Comparison of ENCODE assay signal across 8 mouse cellular contexts in genomic region chr12:76402991-76403885, GRCm38 (mm10). TPM values are rescaled to one million over a fixed set of nuclear protein-coding genes. Genes with fewer than 3 reads are reported as not detected.
DNase-seq lines count a peak whose midpoint lies in the region; ATAC-seq and TF ChIP-seq lines count a peak whose summit lies in the region.

No protein-coding gene starts in this region.

- peaks cover 3% of the 10 kb centered on the region; the same call in 1 of the 2 replicates for H3K4me1 ChIP-seq in cerebellum, adult 2 months (ENCODE audit: control insufficient read depth, insufficient read depth, low read length)
- peaks cover 11% of the 10 kb centered on the region for H3K4me1 ChIP-seq in bone marrow macrophage, adult 2 months (ENCODE audit: control insufficient read depth, insufficient read depth, low read length)
- peaks cover 16% of the 10 kb centered on the region for H3K4me1 ChIP-seq in heart, postnatal 0 days (ENCODE audit: control insufficient read depth, insufficient read depth)
- H3K4me1 ChIP-seq in liver, embryonic 11.5 days (replicated peaks; ENCODE audit: control insufficient read depth, insufficient read depth, low read length): peaks cover 15% of the 10 kb centered on the region
- peaks cover 16% of the 10 kb centered on the region for H3K4me1 ChIP-seq in small intestine, adult 2 months (ENCODE audit: control insufficient read depth, insufficient read depth, insufficient read length, low read length)

- H3K4me2 ChIP-seq in heart, postnatal 0 days (ENCODE audit: low read depth, low read length): peak overlapping the region; percentile 76
- H3K4me2 ChIP-seq in liver, embryonic 11.5 days: peak overlapping the region; percentile 94

- no peak; the same call in 1 of the 2 replicates for TF ChIP-seq POLR2A in cerebellum, adult 2 months (IDR thresholded peaks at IDR 0.05; ENCODE audit: borderline replicate concordance, insufficient read depth, low read length)
- TF ChIP-seq POLR2A in bone marrow macrophage, adult 2 months (IDR thresholded peaks at IDR 0.05; ENCODE audit: borderline replicate concordance, low read depth, low read length): no peak
- no peak for TF ChIP-seq POLR2A in small intestine, adult 2 months (IDR thresholded peaks at IDR 0.05; ENCODE audit: low read depth, low read length)

- H3K4me3 ChIP-seq in cerebellum, adult 2 months (replicated peaks; ENCODE audit: insufficient read depth, low read depth, low read length): peak overlapping the region; percentile 85
- H3K4me3 ChIP-seq in bone marrow macrophage, adult 2 months (ENCODE audit: insufficient read depth, low read length): peak overlapping the region; percentile 81
- H3K4me3 ChIP-seq in heart, postnatal 0 days (ENCODE audit: low read depth, low read length): peak overlapping the region; percentile 76
- H3K4me3 ChIP-seq in liver, embryonic 11.5 days (ENCODE audit: low read depth, low read length): peak overlapping the region; percentile 62
- H3K4me3 ChIP-seq in small intestine, adult 2 months (ENCODE audit: low read depth, low read length): peak overlapping the region; percentile 90

- peak in 1 of 2 experiments; percentile 16 for DNase-seq in cerebellum, adult 2 months
- DNase-seq in cerebellum, adult 11 months: no peak
- peak; percentile 92 for DNase-seq in 3134 (ENCODE audit: extremely low read depth, insufficient read length, low spot score)
- DNase-seq in heart, postnatal 0 days (ENCODE audit: low spot score): peak; percentile 87
- peak; percentile 45 for DNase-seq in liver, embryonic 11.5 days (ENCODE audit: low spot score)
- no peak for DNase-seq in urinary bladder, adult 2 months (ENCODE audit: low spot score)

- peak overlapping the region; percentile 93 for H3K27ac ChIP-seq in cerebellum, adult 2 months (ENCODE audit: insufficient read depth, low read length)
- peak overlapping the region; percentile 83 for H3K27ac ChIP-seq in bone marrow macrophage, adult 2 months (ENCODE audit: insufficient read depth, low read depth, low read length)
- peak overlapping the region; percentile 96 for H3K27ac ChIP-seq in heart, postnatal 0 days (ENCODE audit: low read depth)
- peak overlapping the region; percentile 67 for H3K27ac ChIP-seq in liver, embryonic 11.5 days (ENCODE audit: low read depth, low read length)
- H3K27ac ChIP-seq in small intestine, adult 2 months (ENCODE audit: insufficient read depth, low read depth, low read length): peak overlapping the region; percentile 80

- TF ChIP-seq EP300 in heart, postnatal 0 days (IDR thresholded peaks at IDR 0.05; ENCODE audit: low read depth): no peak; the same call in 1 of the 2 replicates

- 4% methylated on average over 54 of the region's 54 CpGs for WGBS in cerebellum, adult 2 months
- WGBS in heart, postnatal 0 days: 2% methylated on average over 52 of the region's 54 CpGs
- 2% methylated on average over 50 of the region's 54 CpGs for WGBS in liver, embryonic 11.5 days
- WGBS in small intestine, adult 2 months: 4% methylated on average over 54 of the region's 54 CpGs

- no peak for TF ChIP-seq CTCF in cerebellum, adult 2 months (IDR thresholded peaks at IDR 0.05; ENCODE audit: borderline replicate concordance, insufficient read depth, low read depth, low read length)
- TF ChIP-seq CTCF in bone marrow macrophage, adult 2 months (IDR thresholded peaks at IDR 0.05; ENCODE audit: low read depth, low read length): no peak
- TF ChIP-seq CTCF in heart, postnatal 0 days (IDR thresholded peaks at IDR 0.05; ENCODE audit: low read depth): no peak
- no peak for TF ChIP-seq CTCF in small intestine, adult 2 months (IDR thresholded peaks at IDR 0.05; ENCODE audit: extremely low read depth, insufficient read length, insufficient replicate concordance, low read depth, low read length)

- peak overlapping the region; percentile 72 for H3K9ac ChIP-seq in heart, postnatal 0 days (replicated peaks; ENCODE audit: low read depth, low read length)
- peak overlapping the region; percentile 67 for H3K9ac ChIP-seq in liver, embryonic 11.5 days (ENCODE audit: low read depth, low read length)

- H3K36me3 ChIP-seq in heart, postnatal 0 days (replicated peaks; ENCODE audit: control insufficient read depth, insufficient read depth, low read length): no peaks in the 10 kb centered on the region
- H3K36me3 ChIP-seq in liver, embryonic 11.5 days (ENCODE audit: control insufficient read depth, insufficient read depth, low read length): no peaks in the 10 kb centered on the region
- H3K36me3 ChIP-seq in small intestine, adult 2 months (ENCODE audit: control insufficient read depth, insufficient read depth, low read length): no peaks in the 10 kb centered on the region

- H3K9me3 ChIP-seq in heart, postnatal 0 days (replicated peaks; ENCODE audit: control insufficient read depth, low read length): no peaks in the 10 kb centered on the region
- H3K9me3 ChIP-seq in liver, embryonic 11.5 days (ENCODE audit: control insufficient read depth, low read length): no peaks in the 10 kb centered on the region

- peak; percentile 80 for ATAC-seq in heart, postnatal 0 days (ENCODE audit: insufficient read depth, low read depth)
- peak; percentile 88 for ATAC-seq in liver, embryonic 11.5 days (replicated peaks; ENCODE audit: low FRiP score)

- no peaks in the 10 kb centered on the region for H3K27me3 ChIP-seq in cerebellum, adult 2 months (ENCODE audit: control insufficient read depth, insufficient read depth, low read length)
- H3K27me3 ChIP-seq in heart, postnatal 0 days (ENCODE audit: control insufficient read depth, insufficient read depth, low read length): peaks cover 17% of the 10 kb centered on the region; the same call in 1 of the 2 replicates
- H3K27me3 ChIP-seq in liver, embryonic 11.5 days (replicated peaks; ENCODE audit: control insufficient read depth, insufficient read depth, low read length): peaks cover 33% of the 10 kb centered on the region
- peaks cover 20% of the 10 kb centered on the region for H3K27me3 ChIP-seq in small intestine, adult 2 months (ENCODE audit: control insufficient read depth, insufficient read depth, low read length)

RNA-seq across cellular contexts. Expression of gene Hspa2, which starts 0.7 kb away (rescaled TPM):
- polyA plus RNA-seq in cerebellum, adult 2 months (2012; rRNA removed): 20.0 and 20.6 TPM in 2 replicates
- polyA plus RNA-seq in bone marrow macrophage, adult 2 months (2012; ENCODE audit: insufficient read depth, insufficient read length, missing spikeins): 5.8 and 8.0 TPM in 2 replicates
- total RNA-seq in heart, postnatal 0 days (2014; rRNA removed; ENCODE audit: low replicate concordance): 8.7 and 13.2 TPM in 2 replicates
- 13.7 and 15.0 TPM in 2 replicates for polyA plus RNA-seq in heart, postnatal 0 days (2015; fragmentation: Nextera tagmentation; extraction: Ambion mirVana)
- 4.2 and 5.4 TPM in 2 replicates for polyA plus RNA-seq in liver, embryonic 11.5 days (2014; fragmentation: Nextera tagmentation; extraction: Ambion mirVana)
- 3.7 and 8.9 TPM in 2 replicates for polyA plus RNA-seq in small intestine, adult 2 months (2012; rRNA removed)
- 52.9 and 65.7 TPM in 2 replicates for polyA plus RNA-seq in urinary bladder, adult 2 months (2012; rRNA removed)

RNA-seq across cellular contexts. Expression of gene Ppp1r36, which starts 14.1 kb away (rescaled TPM):
- 0.72 and 0.90 TPM in 2 replicates for polyA plus RNA-seq in cerebellum, adult 2 months (2012; rRNA removed)
- not detected in 2 replicates for polyA plus RNA-seq in bone marrow macrophage, adult 2 months (2012; ENCODE audit: insufficient read depth, insufficient read length, missing spikeins)
- not detected in 2 replicates for total RNA-seq in heart, postnatal 0 days (2014; rRNA removed; ENCODE audit: low replicate concordance)
- 1.5 and 1.7 TPM in 2 replicates for polyA plus RNA-seq in heart, postnatal 0 days (2015; fragmentation: Nextera tagmentation; extraction: Ambion mirVana)
- polyA plus RNA-seq in liver, embryonic 11.5 days (2014; fragmentation: Nextera tagmentation; extraction: Ambion mirVana): 0.51 TPM in 2 replicates
- polyA plus RNA-seq in small intestine, adult 2 months (2012; rRNA removed): not detected in 2 replicates
- 11.8 TPM in 2 replicates for polyA plus RNA-seq in urinary bladder, adult 2 months (2012; rRNA removed)

RNA-seq across cellular contexts. Expression of gene Zbtb1, which starts 33.2 kb away (rescaled TPM):
- 3.2 and 3.3 TPM in 2 replicates for polyA plus RNA-seq in cerebellum, adult 2 months (2012; rRNA removed)
- polyA plus RNA-seq in bone marrow macrophage, adult 2 months (2012; ENCODE audit: insufficient read depth, insufficient read length, missing spikeins): 8.8 and 9.6 TPM in 2 replicates
- total RNA-seq in heart, postnatal 0 days (2014; rRNA removed; ENCODE audit: low replicate concordance): 2.8 and 5.0 TPM in 2 replicates
- 4.4 and 4.6 TPM in 2 replicates for polyA plus RNA-seq in heart, postnatal 0 days (2015; fragmentation: Nextera tagmentation; extraction: Ambion mirVana)
- polyA plus RNA-seq in liver, embryonic 11.5 days (2014; fragmentation: Nextera tagmentation; extraction: Ambion mirVana): 9.4 and 11.1 TPM in 2 replicates
- 0.55 and 0.89 TPM in 2 replicates for polyA plus RNA-seq in small intestine, adult 2 months (2012; rRNA removed)
- polyA plus RNA-seq in urinary bladder, adult 2 months (2012; rRNA removed): 5.9 and 6.3 TPM in 2 replicates

RNA-seq across cellular contexts. Expression of gene Zbtb25, which starts 33.8 kb away (rescaled TPM):
- polyA plus RNA-seq in cerebellum, adult 2 months (2012; rRNA removed): 16.7 and 18.8 TPM in 2 replicates
- 8.6 and 9.5 TPM in 2 replicates for polyA plus RNA-seq in bone marrow macrophage, adult 2 months (2012; ENCODE audit: insufficient read depth, insufficient read length, missing spikeins)
- 8.1 and 26.1 TPM in 2 replicates for total RNA-seq in heart, postnatal 0 days (2014; rRNA removed; ENCODE audit: low replicate concordance)
- polyA plus RNA-seq in heart, postnatal 0 days (2015; fragmentation: Nextera tagmentation; extraction: Ambion mirVana): 8.6 and 10.4 TPM in 2 replicates
- polyA plus RNA-seq in liver, embryonic 11.5 days (2014; fragmentation: Nextera tagmentation; extraction: Ambion mirVana): 14.3 and 16.6 TPM in 2 replicates
- 1.4 and 2.2 TPM in 2 replicates for polyA plus RNA-seq in small intestine, adult 2 months (2012; rRNA removed)
- 11.2 and 13.5 TPM in 2 replicates for polyA plus RNA-seq in urinary bladder, adult 2 months (2012; rRNA removed)

Comparison
In these comparisons a context has a peak if more than half of its experiments do, and no peak if none do; other contexts are left out.
1. DNase-seq: peak in 3134 (single experiment), heart, postnatal 0 days (single experiment) and liver, embryonic 11.5 days (single experiment); none in cerebellum, adult 11 months (single experiment) and urinary bladder, adult 2 months (single experiment).
2. Peak in every context shown above with its lines, with median percentiles within 50 percentile points of each other: H3K27ac ChIP-seq and H3K4me3 ChIP-seq.